Mouse (Mus musculus): ENCODE results near the gene Olfr160. TPM values are rescaled to one million over a fixed set of nuclear protein-coding genes. Genes with fewer than 3 reads are reported as not detected.

The Olfr160 gene
- polyA plus RNA-seq, 1 experiment from 2014 or later: not detected

DNA sequence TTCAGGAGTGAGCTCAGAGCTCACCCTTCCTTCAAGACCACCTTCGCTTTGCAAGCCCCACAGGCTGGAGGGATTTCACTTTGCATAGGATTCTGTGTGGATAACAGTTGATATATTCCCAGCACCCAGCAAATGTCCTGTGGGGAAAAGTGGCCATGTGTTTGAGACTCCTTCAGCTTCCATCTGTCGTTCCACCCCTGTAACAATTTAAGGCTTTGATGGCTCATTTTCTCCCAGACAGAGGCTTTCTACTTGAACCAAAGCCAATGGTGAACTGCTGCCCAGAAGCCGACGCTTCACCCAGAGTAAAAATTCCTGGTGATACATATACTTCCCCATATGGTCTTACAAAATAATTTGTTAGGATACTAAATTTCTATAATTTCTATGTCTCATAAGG is 40.8 kb downstream of the Olfr160 start:
- no peak overlapping the region for H3K9ac ChIP-seq
- H3K27ac ChIP-seq: no peak overlapping the region
- no peaks in the 10 kb centered on the region for H3K9me3 ChIP-seq
- no peak overlapping the region for H3K4me3 ChIP-seq
- ATAC-seq (ENCODE audit: low FRiP score, low read depth): no peak
- H3K27me3 ChIP-seq (replicated peaks): no peaks in the 10 kb centered on the region
- no peak overlapping the region for H3K4me2 ChIP-seq (replicated peaks)
- H3K4me1 ChIP-seq: no peaks in the 10 kb centered on the region
- H3K36me3 ChIP-seq: no peaks in the 10 kb centered on the region
- 91% methylated on average over 4 of the region's 4 CpGs for WGBS

- no peak for ATAC-seq (ENCODE audit: low FRiP score, low read depth)
Measured at GRCm38 (mm10) chr9:37670261-37670660, 45.8 kb downstream of the Olfr160 start.

DNA sequence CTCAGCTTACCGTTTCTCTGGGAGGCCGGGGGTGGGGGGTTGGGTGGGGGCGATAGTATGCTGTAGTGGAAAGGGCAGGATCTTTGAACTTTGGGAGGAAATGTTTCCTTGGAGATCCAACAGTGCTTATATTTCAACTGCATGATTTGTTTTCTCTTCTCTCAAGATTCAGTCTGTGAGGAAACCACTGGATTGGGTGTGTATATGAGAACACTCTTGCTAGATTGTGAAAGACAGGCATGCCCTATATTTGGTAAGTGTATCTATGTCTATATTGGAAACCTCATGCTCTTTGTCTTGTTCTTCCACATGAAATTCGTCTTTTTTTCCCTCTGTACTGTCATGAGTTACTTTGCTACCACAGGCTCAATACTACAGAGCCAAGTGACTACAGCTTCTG is 46.4 kb downstream of the Olfr160 start:
- no peak overlapping the region for H3K4me2 ChIP-seq (replicated peaks)
- no peaks in the 10 kb centered on the region for H3K9me3 ChIP-seq
- no peak overlapping the region for H3K27ac ChIP-seq
- H3K4me3 ChIP-seq: no peak overlapping the region
- no peaks in the 10 kb centered on the region for H3K4me1 ChIP-seq
- no peaks in the 10 kb centered on the region for H3K27me3 ChIP-seq (replicated peaks)
- H3K36me3 ChIP-seq: no peaks in the 10 kb centered on the region
- H3K9ac ChIP-seq: no peak overlapping the region
- no peak for ATAC-seq (ENCODE audit: low FRiP score, low read depth)
- WGBS: 77% methylated on average over 4 of the region's 4 CpGs

More at GRCm38 (mm10) chr9:37670261-37670660, 45.8 kb downstream of the Olfr160 start:
- H3K4me1 ChIP-seq: no peaks in the 10 kb centered on the region
- no peak overlapping the region for H3K4me3 ChIP-seq
- H3K9ac ChIP-seq: no peak overlapping the region
- H3K27me3 ChIP-seq (replicated peaks): no peaks in the 10 kb centered on the region
- no peak overlapping the region for H3K27ac ChIP-seq
- 90% methylated on average over 3 of the region's 3 CpGs for WGBS
- no peak overlapping the region for H3K4me2 ChIP-seq (replicated peaks)
- no peaks in the 10 kb centered on the region for H3K36me3 ChIP-seq
- H3K9me3 ChIP-seq: no peaks in the 10 kb centered on the region

DNA sequence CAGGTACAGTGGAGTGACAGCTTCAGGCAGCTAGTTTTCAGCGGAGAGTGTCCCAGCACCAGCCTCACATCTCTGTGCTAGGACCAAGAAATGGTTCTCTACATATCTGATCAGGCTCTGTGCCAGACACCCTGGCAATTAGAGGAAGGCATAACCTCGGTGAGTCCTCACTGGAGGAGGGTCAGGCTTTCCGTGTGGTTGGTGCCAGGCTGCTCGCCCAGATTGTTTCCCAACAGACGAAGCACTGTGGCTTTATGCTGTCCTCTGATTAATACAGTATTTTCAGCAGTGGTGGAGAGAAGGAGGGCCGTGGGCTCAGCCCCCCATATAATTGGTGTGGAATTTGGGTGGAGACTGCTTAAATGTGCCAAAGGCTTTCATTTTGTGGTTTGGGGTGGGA is 46.9 kb downstream of the Olfr160 start, which contains the start of gene Panx3:
TSS of gene Panx3 (minus strand) at position 121 of the 400 bp plus-strand sequence.
- 78% methylated on average over 6 of the region's 6 CpGs for WGBS
- Histone ChIP-seq H3K4me1 (no peaks in the 10 kb centered on the region), H3K36me3 (no peaks in the 10 kb centered on the region), H3K4me3 (no peak within 1 kb of the TSS), H3K4me2 (replicated peaks) (no peak within 1 kb of the TSS), H3K27ac (no peak within 1 kb of the TSS), H3K27me3 (replicated peaks) (no peaks in the 10 kb centered on the region), H3K9ac (no peak within 1 kb of the TSS), H3K9me3 (no peaks in the 10 kb centered on the region)
- no peak for ATAC-seq (ENCODE audit: low FRiP score, low read depth)

- no peak for ATAC-seq (ENCODE audit: low FRiP score, low read depth)
Measured at GRCm38 (mm10) chr9:37666045-37666444, 50.0 kb downstream of the Olfr160 start.

DNA sequence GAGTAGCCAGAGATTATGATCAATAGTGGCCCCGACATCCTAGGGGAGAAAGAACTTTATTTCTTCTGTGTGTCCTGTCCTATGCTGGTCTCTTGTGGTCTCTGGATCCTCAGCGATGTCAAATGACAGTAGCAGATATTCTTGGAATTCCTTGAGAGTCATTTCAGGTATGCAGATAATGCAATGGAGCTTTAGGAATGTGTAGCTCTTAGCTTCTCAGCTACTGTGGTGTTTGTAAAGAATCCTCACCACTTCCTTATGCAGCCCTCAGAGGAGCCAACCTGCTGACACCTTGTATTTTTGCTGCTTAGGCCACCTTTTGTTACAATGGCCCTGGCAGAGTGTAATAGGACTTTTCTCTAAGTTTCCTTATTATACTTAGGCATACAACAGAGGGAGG is 51.4 kb downstream of the Olfr160 start:
- no peaks in the 10 kb centered on the region for H3K36me3 ChIP-seq
- H3K9ac ChIP-seq: no peak overlapping the region
- H3K4me2 ChIP-seq (replicated peaks): no peak overlapping the region
- no peaks in the 10 kb centered on the region for H3K9me3 ChIP-seq
- H3K27ac ChIP-seq: no peak overlapping the region
- no peak for ATAC-seq (ENCODE audit: low FRiP score, low read depth)
- 86% methylated on average over 2 of the region's 2 CpGs for WGBS
- no peak overlapping the region for H3K4me3 ChIP-seq
- H3K27me3 ChIP-seq (replicated peaks): no peaks in the 10 kb centered on the region
- no peaks in the 10 kb centered on the region for H3K4me1 ChIP-seq

More at GRCm38 (mm10) chr9:37666045-37666444, 50.0 kb downstream of the Olfr160 start:
- WGBS: 89% methylated on average over 7 of the region's 7 CpGs
- no peak overlapping the region for H3K9ac ChIP-seq
- no peaks in the 10 kb centered on the region for H3K9me3 ChIP-seq
- no peaks in the 10 kb centered on the region for H3K27me3 ChIP-seq (replicated peaks)
- H3K36me3 ChIP-seq: no peaks in the 10 kb centered on the region
- no peaks in the 10 kb centered on the region for H3K4me1 ChIP-seq
- H3K27ac ChIP-seq: no peak overlapping the region
- H3K4me2 ChIP-seq (replicated peaks): no peak overlapping the region
- H3K4me3 ChIP-seq: no peak overlapping the region

- Histone ChIP-seq H3K9me3 (no peaks in the 10 kb centered on the region), H3K9ac (no peak overlapping the region), H3K27ac (no peak overlapping the region), H3K4me1 (no peaks in the 10 kb centered on the region), H3K4me3 (no peak overlapping the region), H3K27me3 (replicated peaks) (no peaks in the 10 kb centered on the region), H3K4me2 (replicated peaks) (no peak overlapping the region), H3K36me3 (no peaks in the 10 kb centered on the region)
- WGBS: 93% methylated on average over 1 of the region's 1 CpGs
- ATAC-seq (ENCODE audit: low FRiP score, low read depth): no peak
Measured at GRCm38 (mm10) chr9:37663210-37663609, 52.8 kb downstream of the Olfr160 start.

DNA sequence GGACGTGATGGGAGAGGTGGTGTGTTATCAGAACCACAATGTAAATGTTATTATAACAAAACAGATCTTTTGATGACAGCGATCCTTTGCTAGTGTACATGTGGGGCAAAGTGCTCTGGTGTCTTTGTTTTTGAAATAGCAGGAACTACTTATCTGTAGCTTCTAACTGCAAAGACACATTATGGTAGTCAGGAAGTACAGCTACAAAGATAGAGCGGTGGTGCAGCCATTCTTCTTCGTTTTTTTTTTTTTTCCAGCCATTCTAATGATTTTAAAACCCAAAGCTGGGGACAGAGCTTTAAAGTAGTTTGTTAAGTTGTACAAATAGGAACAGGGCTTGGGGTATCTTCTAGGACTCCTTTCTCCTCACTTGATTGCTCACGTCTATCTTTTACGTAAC is 56.6 kb downstream of the Olfr160 start:
- no peaks in the 10 kb centered on the region for H3K9me3 ChIP-seq
- ATAC-seq (ENCODE audit: low FRiP score, low read depth): no peak
- H3K36me3 ChIP-seq: peaks cover 1% of the 10 kb centered on the region
- H3K27me3 ChIP-seq (replicated peaks): no peaks in the 10 kb centered on the region
- WGBS: 79% methylated on average over 6 of the region's 6 CpGs
- no peak overlapping the region for H3K4me3 ChIP-seq
- no peak overlapping the region for H3K9ac ChIP-seq
- H3K27ac ChIP-seq: no peak overlapping the region
- H3K4me2 ChIP-seq (replicated peaks): no peak overlapping the region
- peaks cover 16% of the 10 kb centered on the region; the same call in 1 of the 2 replicates for H3K4me1 ChIP-seq

Other genes with a start within 250 kb of the Olfr160 start
- gene Msantd2, start 226.9 kb downstream of the Olfr160 start, polyA plus RNA-seq (2016; fragmentation: Nextera tagmentation; extraction: Ambion mirVana): 49.2 and 49.4 TPM in 2 replicates
- gene Esam, start 188.2 kb downstream of the Olfr160 start, polyA plus RNA-seq (2016; fragmentation: Nextera tagmentation; extraction: Ambion mirVana): 37.7 and 38.2 TPM in 2 replicates
- 0.58 and 1.3 TPM in 2 replicates for gene Vsig2, start 177.0 kb downstream of the Olfr160 start, polyA plus RNA-seq (2016; fragmentation: Nextera tagmentation; extraction: Ambion mirVana)
- 7.0 and 10.3 TPM in 2 replicates for gene Nrgn, start 163.3 kb downstream of the Olfr160 start, polyA plus RNA-seq (2016; fragmentation: Nextera tagmentation; extraction: Ambion mirVana)
- 8.8 and 10.5 TPM in 2 replicates for gene Siae, start 160.6 kb downstream of the Olfr160 start, polyA plus RNA-seq (2016; fragmentation: Nextera tagmentation; extraction: Ambion mirVana)
- 14.0 and 17.0 TPM in 2 replicates for gene Spa17, start 102.5 kb downstream of the Olfr160 start, polyA plus RNA-seq (2016; fragmentation: Nextera tagmentation; extraction: Ambion mirVana)
- gene Tbrg1, start 58.9 kb downstream of the Olfr160 start, polyA plus RNA-seq (2016; fragmentation: Nextera tagmentation; extraction: Ambion mirVana): 114 and 115 TPM in 2 replicates
- gene Panx3, start 47.0 kb downstream of the Olfr160 start, polyA plus RNA-seq (2016; fragmentation: Nextera tagmentation; extraction: Ambion mirVana): not detected in 2 replicates
- not detected in 2 replicates for gene Olfr874, start 28.9 kb upstream of the Olfr160 start, polyA plus RNA-seq (2016; fragmentation: Nextera tagmentation; extraction: Ambion mirVana)
- not detected in 2 replicates for gene Olfr875, start 55.6 kb upstream of the Olfr160 start, polyA plus RNA-seq (2016; fragmentation: Nextera tagmentation; extraction: Ambion mirVana)
- gene Olfr876, start 86.8 kb upstream of the Olfr160 start, polyA plus RNA-seq (2016; fragmentation: Nextera tagmentation; extraction: Ambion mirVana): not detected in 2 replicates
- not detected in 2 replicates for gene Olfr877, start 138.0 kb upstream of the Olfr160 start, polyA plus RNA-seq (2016; fragmentation: Nextera tagmentation; extraction: Ambion mirVana)
- not detected in 2 replicates for gene Olfr145, start 180.5 kb upstream of the Olfr160 start, polyA plus RNA-seq (2016; fragmentation: Nextera tagmentation; extraction: Ambion mirVana)
- gene Olfr878, start 201.6 kb upstream of the Olfr160 start, polyA plus RNA-seq (2016; fragmentation: Nextera tagmentation; extraction: Ambion mirVana): not detected in 2 replicates

Data from neural tube, embryonic 12.5 days (tissue).